Mouse (Mus musculus) thymus, postnatal 36 days (tissue): Measurements from ENCODE around the gene Pik3cg.

Source experiments
- DNase-seq, 2 experiments: peaks; one replicate each; pipeline ENCODE4 v3.0.0; 2022; ENCODE audit warnings: mixed read lengths in 2 of 2

The Pik3cg gene

DNA sequence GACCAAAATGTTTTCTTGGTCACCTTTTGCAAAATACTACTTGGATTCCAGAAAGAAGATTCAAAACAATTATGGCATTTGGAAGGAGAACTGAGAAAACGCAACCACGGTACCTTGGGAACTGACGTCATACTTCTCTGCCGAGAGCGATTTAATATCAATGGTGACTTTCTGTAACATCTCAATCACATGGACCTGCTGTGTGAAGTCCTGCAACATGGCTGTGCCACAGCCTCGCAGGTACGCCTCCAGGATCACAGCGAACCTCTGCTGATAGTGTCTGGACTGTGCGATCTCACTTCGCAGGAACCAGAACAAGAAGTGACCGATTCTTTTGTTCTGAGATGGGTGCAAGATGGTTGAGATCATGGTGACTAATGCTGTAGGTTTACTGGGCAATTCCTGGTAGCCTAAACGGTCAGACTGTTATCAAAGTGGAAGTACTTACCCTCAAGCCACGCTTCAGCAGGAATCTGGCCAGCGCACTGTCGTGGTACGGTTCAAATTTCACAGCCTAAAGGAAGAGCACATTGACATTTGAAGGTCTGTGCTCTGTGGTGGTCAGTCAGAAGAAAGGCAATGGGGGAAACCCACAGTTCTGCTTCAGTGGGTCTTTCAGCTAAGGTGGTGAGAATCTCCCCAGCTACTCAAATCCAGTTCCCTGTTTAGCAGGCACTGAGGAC, 7.9 kb downstream of the Pik3cg start:
- no peak for DNase-seq

DNA sequence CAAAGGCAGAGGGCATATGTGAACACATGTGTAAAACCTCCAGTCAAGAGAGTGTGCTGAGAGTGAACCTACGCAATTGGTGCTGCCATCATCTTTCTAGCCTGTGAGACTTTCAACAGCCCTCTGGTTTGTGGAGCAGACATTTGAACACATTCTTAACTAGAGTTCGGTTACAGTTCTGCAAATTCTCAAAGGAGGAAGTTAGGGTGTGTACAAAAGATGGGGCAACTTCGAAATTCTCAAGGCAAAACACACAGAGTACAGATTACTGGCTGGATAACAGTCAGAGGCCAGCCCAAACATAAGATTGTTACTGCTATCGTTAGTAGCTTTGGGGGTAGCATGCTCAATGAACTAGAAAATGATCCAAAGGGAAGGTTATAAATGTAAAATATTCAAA, 9.0 kb downstream of the Pik3cg start:
- no peak for DNase-seq

DNA sequence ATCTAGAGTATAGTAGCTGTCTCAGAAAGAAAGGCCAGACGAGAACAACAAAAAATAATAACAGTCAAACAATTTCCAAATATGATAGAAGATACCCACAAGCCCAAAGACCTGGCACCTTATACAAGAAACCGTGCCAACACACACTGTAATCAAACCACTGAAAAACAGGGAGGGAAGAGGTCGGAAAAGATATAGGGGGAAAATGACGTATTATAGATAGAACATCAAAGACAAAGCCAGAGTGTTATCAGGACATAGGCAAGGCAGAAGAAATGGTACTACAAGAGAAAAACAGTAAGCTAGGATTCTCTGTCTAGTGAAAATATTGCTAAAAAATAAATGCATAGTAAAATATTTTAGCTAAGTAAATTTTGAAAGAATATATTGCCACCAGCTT, 10.4 kb downstream of the Pik3cg start:
- no peak for DNase-seq

DNA sequence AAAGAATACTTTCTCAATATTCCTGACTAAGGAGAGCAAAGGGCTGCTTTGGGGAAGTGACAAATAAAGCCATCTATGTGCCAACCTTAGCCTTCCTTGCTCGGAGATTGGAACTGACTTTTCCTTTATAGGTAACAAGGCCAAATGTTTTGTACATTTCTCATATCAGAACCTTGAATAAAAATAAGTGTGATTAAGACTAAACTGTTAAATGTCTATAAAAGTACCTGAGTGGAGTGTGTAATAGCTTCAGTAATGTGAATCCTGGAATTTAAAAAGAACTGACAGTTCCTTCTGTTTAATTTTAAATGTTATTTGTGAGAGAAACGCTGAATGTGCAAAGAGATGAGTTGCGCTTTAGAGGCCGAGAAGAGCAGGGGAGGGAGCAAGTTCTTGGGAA, 13.5 kb downstream of the Pik3cg start:
- no peak for DNase-seq

DNA sequence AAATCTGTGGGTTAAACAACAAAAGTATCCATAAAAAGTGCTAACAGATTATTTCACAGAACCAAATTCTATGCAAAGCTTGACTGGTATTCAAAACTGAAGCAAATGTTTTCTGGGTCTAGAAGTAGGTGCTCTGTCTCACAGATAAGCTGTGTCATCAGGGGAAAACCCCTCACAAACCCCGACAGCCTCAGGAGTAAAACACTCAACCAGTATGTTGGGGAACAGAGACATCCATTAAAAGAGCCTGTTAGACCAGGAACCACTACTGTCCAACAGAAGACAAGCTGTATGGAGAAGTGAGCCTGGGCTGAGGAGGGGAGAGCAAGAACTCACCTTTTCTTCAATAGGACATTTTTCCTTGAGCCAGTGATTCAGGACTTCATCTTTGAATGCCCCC, 14.1 kb downstream of the Pik3cg start:
- DNase-seq: no peak

DNA sequence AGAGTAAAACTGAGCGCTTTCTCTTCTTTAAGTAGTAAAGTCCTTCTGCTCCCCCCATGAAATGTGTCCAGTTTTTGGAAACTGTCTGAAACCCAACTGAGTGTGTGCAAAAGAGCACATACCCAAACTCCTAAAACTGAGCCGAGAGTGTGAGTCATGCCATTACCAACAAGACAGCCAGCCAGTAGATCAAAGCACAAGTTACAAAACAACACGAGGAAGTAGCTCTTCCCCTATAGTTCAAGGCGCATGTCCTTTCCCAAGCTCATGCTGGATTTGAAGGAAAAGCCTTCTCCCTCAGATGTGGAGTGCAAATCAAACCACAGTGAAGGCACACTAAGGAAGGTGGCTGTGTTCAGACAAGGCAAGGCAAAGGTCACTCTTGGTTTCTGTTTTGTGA, 17.5 kb downstream of the Pik3cg start:
- DNase-seq: no peak

DNA sequence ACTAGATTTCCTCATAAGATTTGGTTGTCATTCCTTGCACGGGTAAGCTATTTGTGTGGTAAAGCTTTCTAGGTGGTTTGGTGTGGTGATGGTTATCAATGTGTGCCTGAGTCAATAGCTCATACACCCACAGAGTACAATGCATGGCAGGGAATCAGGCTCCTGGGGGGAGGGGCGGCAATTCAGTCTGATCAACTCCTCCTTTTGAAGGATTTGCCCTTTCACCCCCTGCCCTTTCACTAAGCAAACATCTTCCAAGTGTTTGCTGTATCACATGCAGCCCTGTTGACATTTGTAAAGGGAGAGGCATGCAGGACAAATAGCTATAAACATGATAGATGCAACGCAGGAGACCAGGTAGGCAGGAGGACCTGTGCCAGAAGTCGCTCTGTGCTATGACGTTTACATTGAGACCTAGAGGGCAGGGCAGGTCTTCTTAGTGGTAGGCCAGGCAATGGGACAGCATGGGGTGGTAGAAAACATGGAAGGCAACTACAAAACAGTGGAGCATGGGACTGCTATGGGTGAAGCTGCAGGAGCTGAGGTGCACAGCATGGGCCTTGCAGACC, 20.7 kb downstream of the Pik3cg start:
- no peak for DNase-seq

DNA sequence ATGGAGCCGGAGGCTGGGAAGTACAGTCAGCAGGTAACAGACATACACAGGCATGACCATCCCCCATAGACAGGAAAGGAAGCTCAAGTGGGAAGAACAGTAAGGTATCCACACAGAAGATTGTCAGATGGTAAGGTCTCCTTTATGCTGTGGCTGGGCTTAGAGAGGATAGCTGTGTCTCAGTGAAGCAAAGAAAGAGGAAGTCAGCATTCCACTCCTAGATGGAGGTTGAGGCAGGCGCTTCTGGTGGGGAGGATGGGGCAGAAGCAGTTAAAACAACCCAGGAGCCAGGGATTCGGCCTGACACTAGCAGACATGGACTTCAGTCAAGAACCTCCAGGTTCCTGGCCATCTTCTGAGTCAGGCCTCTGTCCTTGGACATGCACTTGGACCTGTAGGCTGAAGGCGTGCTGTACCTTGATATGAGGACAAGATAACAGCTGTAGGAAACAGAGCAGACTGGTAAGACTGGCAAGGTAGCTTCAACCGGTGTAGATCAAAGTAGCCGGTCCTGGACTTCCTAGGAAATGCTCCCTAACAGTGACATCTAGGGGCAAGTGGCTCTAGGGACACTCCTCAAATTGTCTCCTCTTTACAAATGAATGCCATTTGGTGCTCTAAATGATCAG, 21.7 kb downstream of the Pik3cg start:
- no peak for DNase-seq

DNA sequence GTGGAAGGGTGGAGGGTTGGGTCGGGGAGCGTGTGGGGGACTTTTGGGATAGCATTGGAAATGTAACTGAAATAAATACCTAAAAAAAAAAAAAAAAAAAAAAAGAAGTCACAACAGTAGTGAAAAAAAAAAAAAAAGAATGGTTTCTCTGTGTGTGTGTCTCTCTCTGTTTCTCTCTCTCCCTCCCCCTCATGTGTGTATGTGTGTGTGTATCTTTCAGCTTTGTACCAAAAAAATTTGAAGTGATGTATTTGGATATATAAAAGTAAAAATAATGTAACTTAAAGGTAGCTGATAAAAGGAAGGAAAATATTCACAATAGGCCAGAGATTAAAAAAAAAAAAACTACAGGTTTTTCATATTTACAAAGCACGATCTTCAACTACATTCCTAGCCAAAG, 23.6 kb downstream of the Pik3cg start:
- no peak for DNase-seq

DNA sequence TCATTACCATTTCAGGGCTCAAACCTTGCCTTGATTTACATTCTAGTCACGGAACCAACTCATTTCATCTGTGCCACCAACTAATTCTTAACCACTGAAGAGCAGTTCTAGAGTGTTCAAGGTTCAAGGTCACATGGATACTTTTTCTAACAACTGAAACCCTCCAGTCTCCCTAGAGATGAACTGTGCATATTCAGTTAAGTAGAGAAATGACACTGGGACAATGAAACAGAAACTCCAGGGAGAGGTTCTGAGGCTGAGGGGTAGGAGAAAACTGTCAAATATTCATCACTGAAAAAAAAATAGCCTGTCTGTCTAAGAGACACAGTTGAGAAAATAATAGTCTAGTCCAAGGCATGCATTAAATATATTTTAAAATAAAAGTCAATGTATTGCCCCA, 24.9 kb downstream of the Pik3cg start:
- DNase-seq: no peak

DNA sequence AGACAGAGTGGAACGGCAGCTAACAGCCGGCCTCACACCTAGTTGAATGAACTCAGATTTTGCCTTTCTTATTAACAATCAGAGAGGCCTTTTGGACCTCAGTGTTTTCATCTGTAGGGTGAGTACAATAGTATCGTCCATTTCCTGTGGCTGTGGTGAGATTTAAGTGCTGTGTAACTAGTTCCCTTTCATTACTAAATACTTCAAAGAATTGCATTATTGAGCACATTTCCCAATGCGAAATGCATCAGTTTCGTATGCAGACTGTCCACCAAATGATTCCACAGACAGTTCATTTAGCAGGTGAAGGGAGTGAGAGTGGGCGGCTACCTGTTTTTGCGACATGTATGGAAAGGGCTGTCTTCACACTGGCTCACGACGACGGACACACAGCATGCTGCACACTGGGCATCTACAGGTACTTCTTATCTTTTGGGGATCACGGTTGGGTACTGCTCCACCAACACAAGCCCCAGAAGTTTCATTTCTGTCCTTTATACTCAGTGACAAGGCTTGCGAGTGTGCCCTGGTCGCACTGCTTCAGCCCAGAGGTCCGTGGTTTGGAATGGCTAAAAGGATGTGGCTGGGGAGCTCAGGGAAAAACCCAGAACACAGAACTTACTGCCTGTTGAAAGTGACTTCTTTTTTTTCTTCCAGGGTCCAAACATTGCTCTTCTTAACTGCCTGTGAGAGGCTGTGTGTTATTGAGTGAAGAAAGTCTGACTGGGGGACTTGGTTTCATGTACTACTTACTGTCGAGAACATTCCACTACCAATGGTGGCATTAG, 25.6 kb downstream of the Pik3cg start:
- DNase-seq: no peak

DNA sequence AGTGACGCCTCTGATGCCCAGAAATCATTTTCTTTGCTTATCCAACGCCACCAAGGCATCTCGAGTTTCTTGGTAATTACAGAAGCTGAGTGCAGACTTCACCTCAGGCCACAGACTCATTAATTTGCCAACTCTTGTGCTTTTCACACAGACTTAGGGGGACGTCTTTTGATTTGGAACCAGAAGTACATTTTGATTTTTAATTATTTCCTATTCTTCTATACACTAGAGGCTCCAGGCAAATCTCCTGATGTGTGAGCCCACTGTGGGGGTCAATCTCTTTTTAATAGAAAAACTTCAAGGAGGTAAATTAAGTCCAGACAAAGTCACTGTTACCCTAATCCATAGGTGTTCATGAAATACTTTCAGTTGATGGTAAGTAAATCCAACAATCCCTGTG, 26.6 kb downstream of the Pik3cg start:
- no peak for DNase-seq

DNA sequence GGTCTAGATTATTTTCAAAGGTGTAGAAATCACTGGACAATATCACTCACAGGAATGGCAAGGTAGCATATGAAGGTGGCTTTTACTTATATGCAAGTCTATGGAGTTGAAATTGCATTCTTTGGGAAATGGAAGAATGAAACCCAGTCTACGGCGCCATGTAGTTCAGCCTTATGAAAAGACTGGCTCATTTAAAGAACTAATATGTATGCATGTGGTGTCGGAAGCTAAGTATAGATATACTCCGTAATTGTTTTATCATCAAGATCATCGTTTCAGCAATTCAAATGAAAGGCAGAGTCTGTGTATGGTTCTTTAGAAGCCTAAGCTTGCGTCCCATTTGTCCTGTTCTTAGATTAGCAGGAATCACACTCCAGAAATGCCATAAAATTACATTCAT, 34.0 kb downstream of the Pik3cg start:
- DNase-seq: no peak

DNA sequence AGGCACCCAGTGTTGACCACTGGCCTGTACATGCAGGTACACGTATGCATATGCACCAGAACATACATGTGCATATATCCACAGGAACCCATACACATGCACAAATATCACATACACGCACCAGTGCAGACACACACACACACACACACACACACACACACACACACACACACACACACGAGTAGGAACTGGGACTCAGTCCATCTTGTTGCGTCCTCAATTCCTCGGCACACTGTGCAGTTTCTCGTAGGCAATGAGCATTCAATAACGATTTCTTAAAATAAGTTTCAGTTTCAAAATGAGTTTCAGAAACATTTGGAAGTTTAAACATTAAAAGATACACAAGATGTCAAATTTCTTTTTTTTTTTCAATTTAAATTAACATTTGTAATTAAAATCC, 35.6 kb downstream of the Pik3cg start:
- DNase-seq: no peak

DNA sequence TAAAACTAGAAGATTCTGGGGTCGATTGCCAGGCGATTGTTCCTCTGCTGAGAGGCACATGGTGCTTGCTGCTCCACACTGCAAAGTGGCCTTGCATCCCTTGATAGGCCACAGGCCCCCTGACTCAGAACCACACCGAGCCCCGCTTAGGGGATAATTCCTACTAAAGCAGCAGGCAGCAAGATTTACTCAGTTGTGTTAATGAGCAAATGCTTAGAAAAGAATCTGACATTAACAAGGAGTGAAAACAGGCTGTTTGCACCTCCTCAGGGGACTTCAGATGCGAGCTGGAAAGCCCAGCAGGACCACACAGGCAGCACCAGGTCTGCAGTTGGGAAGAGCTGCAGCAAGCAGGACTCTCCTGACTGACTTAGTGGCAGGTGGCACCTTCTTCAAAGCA, 39.3 kb downstream of the Pik3cg start:
- no peak for DNase-seq

DNA sequence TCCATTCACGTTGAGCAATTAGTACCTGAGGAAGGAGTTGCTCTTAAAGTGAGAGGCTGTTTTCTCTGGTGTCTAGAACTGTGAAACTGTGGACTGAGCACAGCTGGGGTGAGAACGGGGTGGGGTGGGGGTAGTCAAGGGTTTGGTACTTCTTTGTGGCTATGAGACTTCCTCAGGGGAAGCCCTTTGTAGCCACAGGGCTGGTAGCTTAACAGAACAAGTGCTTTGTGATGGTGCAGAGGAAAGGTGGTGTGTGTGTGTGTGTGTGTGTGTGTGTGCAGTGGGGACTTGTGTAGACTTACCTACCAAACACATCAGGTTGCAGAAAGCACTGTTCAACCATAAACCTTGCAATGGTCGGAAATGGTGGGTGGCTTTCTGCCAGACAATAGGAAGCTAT, 39.7 kb downstream of the Pik3cg start:
- DNase-seq: peak; percentile 66 to 77

DNA sequence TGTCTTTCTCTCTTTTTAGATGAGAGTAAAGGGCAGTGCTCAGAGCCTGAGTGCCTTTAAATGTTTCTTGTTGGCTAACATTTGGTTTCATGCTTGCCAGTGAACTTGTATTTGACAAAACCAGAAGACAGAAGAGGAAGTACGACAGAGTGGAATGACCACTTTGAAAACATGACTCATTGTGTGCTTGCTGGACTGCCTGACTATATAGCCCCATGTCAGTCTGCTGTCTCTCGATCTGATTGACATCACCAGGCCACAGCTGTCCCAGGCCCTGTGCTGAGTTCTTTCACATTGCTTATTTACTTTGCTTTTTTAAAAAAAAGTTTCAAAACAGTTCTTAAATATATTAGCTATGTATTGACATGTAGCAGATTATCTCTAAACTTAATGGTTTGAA, 44.8 kb downstream of the Pik3cg start:
- DNase-seq: no peak

DNA sequence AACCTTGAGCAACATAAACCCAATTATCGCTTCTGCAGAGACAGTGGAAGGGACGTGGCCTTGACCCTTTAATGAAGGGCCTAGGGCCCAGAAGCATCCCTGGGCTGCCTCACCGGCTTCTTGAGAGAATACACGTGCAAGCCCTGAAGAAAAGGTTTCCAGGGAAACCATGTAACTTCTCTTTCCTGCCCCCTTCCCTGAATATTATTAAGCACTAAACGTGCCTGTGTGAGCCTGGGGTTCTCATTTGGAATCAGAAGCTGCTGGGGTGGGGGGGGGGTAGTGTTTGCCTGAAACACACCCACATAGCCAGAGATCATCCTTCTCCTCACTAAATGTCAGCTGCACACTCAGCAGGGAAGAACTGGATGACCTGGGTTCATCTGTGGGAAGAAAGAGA, 49.7 kb downstream of the Pik3cg start:
- DNase-seq: no peak

DNA sequence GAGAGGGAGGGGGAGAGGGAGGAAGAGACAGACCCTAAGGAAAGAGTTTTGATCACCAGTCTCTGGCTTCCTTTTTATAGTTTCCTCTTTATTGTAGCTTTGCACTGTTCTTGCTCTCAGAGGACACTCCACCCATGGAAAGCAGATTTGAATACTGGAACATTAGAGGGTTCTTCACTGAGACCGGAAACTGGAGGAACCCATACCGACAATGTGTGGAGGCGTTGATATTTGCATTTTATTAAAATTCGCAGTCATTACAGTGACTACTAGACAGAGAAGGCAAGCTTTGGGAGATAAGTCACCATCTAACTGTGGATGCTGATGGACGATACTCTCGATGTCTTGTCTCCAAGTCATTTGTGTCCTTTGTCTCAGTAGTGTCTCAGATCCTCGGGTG, 61.9 kb downstream of the Pik3cg start:
- DNase-seq: no peak

DNA sequence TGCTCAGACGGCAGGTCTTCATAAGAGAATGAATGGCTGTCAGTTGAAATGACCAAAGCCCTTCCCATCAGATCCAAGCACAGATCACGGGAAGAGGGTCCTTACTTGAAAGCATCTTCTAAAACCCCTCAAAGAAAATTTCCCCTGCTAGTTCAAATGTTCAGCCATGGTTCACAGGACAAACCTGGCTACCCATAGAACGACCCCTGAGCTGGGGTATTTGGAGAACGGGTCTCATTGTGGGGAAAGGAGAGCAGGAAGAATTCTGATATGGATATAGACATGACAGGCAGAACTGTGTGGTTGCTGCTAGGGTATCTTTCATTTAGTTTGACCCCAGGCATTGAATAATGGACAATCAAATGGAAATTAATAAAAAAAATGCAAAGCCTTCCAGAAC, 62.8 kb downstream of the Pik3cg start:
- DNase-seq: no peak

DNA sequence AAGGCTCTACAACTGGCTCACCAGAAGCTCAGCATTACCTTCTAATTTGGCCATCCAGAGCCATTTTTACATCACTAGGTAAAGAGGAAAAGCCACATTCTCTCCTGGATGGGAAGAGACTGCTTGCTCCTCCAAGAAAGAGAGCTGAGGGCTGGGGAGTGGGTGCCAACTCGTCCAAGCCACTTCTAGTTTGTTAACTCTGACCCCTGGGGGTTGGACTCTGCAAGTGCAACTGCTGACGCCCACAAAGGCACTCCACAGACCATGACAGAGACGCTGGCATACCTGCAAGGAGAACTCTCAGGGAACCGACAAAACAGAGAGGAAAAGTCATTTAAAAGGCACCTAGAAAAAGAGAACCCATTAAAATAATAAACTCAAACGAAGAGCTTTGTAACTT, 63.9 kb downstream of the Pik3cg start:
- peak; percentile 79 to 81 for DNase-seq

DNA sequence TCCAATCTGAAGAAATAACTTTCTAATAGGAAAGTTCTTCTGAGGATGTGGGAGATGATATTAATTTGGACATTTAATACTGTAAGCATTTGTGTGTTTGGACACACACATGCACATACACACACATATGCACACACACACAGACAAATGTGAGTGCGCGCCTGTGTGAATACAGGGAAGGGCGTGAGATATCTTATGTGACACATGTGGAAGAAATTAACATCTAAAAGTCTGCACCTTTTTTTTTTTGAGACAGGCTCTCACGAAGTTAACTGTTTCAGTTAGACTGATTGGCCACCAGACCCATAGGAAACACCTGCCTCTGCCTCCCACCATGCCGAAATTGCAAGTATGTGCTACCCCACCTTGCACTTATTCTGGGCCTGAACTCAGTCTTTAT, 64.7 kb downstream of the Pik3cg start:
- DNase-seq: no peak

DNA sequence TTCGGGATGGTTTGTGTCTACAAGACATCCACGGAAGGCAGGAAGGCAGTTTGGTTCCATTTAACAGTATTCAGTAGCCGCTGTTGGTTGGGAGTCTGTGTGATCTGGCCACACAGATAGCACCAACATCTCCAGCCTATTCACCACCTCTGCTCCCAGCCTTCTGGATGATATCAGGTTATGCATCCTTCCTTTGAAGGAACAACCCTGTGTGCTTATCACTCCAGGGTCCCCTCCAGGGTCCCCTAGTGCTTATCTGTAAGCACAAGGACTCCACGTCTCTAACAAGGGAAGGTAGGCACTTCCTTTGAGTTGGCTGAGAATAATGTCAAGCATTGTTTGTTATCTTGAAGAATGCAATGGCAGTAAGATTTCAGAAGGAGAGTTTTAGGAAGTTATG, 65.3 kb downstream of the Pik3cg start:
- DNase-seq: no peak

DNA sequence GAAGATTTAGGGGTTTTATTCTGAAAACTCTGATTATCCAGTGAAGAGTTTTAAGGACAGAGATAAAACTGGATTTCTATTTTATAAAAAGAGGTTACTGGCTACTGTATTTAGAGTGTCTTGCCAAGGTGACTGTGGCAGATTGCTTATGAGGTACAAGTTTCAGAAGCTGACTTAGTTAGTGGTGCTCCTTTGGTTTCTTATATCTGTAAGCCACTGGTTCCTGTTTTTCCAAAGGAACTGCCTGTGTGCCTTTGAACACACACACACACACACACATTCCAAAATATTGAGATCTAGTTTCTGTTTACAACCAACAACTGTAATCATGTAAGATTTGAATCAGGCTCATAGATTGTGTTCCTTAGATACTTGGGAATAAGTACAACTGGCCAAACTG, 66.7 kb downstream of the Pik3cg start:
- no peak for DNase-seq
